Mouse (Mus musculus) ES-Bruce4 (cell line): Measurements from ENCODE around the gene Ceacam1. TPM values are rescaled to one million over a fixed set of nuclear protein-coding genes. Genes with fewer than 3 reads are reported as not detected.
"Not testable (repeated sequence)": the region's sequence is repeated elsewhere in the genome, so short reads cannot be mapped to it uniquely, and the experiment has no call there.

Experiments
- H3K27ac ChIP-seq: 2 replicates; pipeline ENCODE4 v1.5.1; 2012; ENCODE audit warnings: low read length, inconsistent platforms; ENCODE audit not compliant: insufficient read depth
- H3K27me3 ChIP-seq: 2 replicates; pipeline ENCODE4 v1.6.1; 2012; ENCODE audit warnings: mild to moderate bottlenecking, low read length, inconsistent platforms; ENCODE audit not compliant: control insufficient read depth, poor library complexity, insufficient read depth, severe bottlenecking
- H3K36me3 ChIP-seq: 2 replicates; pipeline ENCODE4 v1.6.1; 2012; ENCODE audit warnings: inconsistent platforms, mild to moderate bottlenecking, low read length, moderate library complexity; ENCODE audit not compliant: control insufficient read depth, poor library complexity, insufficient read depth, severe bottlenecking
- H3K4me1 ChIP-seq: one replicate; pipeline ENCODE4 v1.8.1; 2011; ENCODE audit warnings: low read length; ENCODE audit not compliant: control insufficient read depth, insufficient read depth
- H3K4me3 ChIP-seq: 2 replicates; pipeline ENCODE4 v1.5.1; 2011; ENCODE audit warnings: low read depth, mild to moderate bottlenecking, low read length
- H3K9ac ChIP-seq: 2 replicates; pipeline ENCODE4 v1.6.1; 2012; ENCODE audit warnings: low read depth, mild to moderate bottlenecking, inconsistent platforms; ENCODE audit not compliant: poor library complexity, severe bottlenecking
- H3K9me3 ChIP-seq: replicated peaks from 2 replicates; pipeline ENCODE4 v1.6.1; 2012; ENCODE audit warnings: mild to moderate bottlenecking, low read length, inconsistent platforms; ENCODE audit not compliant: control insufficient read depth, poor library complexity, insufficient read depth, severe bottlenecking
- CTCF ChIP-seq: IDR thresholded peaks from one replicate; pipeline ENCODE4 v1.8.1; 2011; ENCODE audit warnings: low read depth, low read length
- EP300 ChIP-seq: IDR thresholded peaks from 2 replicates; pipeline ENCODE4 v1.6.1; 2011; ENCODE audit warnings: low read depth, low read length; ENCODE audit not compliant: insufficient read depth
- POLR2A ChIP-seq: IDR thresholded peaks from one replicate; pipeline ENCODE4 v1.8.1; 2011; ENCODE audit warnings: low read length; ENCODE audit not compliant: insufficient read depth
- polyA plus RNA-seq: library from polyadenylated mRNA; stranded (reverse); fragments of >200 nt; gene quantifications from 2 replicates; pipeline ENCODE4 v1.2.4, GENCODE M21; 2011; ENCODE audit warnings: low read depth; ENCODE audit not compliant: missing spikeins, insufficient read depth, insufficient read length

Ceacam1 gene
- polyA plus RNA-seq, 1 experiment, result 1.5 TPM

- Histone ChIP-seq H3K9me3 (no peaks in the 10 kb centered on the region), H3K4me3 (no peak overlapping the region), H3K4me1 (no peaks in the 10 kb centered on the region), H3K9ac (no peak overlapping the region), H3K36me3 (no peaks in the 10 kb centered on the region), H3K27me3 (no peaks in the 10 kb centered on the region), H3K27ac (no peak overlapping the region)
- TF ChIP-seq POLR2A, result no peak
- TF ChIP-seq CTCF, result no peak
- no peak for TF ChIP-seq EP300
Observed at GRCm38 (mm10) chr7:25428321-25428720, 49.1 kb downstream of the Ceacam1 start.

- no peaks in the 10 kb centered on the region for H3K4me1 ChIP-seq
- no peak overlapping the region for H3K4me3 ChIP-seq
- TF ChIP-seq EP300, result no peak
- no peak for TF ChIP-seq POLR2A
- TF ChIP-seq CTCF, result no peak
- no peaks in the 10 kb centered on the region for H3K9me3 ChIP-seq
- no peaks in the 10 kb centered on the region for H3K27me3 ChIP-seq
- no peaks in the 10 kb centered on the region for H3K36me3 ChIP-seq
- no peak overlapping the region for H3K9ac ChIP-seq
- H3K27ac ChIP-seq, result no peak overlapping the region
Observed at GRCm38 (mm10) chr7:25427144-25427543, 50.3 kb downstream of the Ceacam1 start.

GRCm38 (mm10) chr7:25426380-25426779 lies 51.0 kb downstream of the Ceacam1 start:
- not testable (repeated sequence) for H3K36me3 ChIP-seq, H3K4me3 ChIP-seq, H3K4me1 ChIP-seq, H3K9me3 ChIP-seq, H3K27me3 ChIP-seq, H3K9ac ChIP-seq, H3K27ac ChIP-seq

- Histone ChIP-seq H3K36me3 (no peaks in the 10 kb centered on the region), H3K4me1 (no peaks in the 10 kb centered on the region), H3K27ac (no peak overlapping the region), H3K9me3 (no peaks in the 10 kb centered on the region), H3K27me3 (no peaks in the 10 kb centered on the region), H3K9ac (no peak overlapping the region), H3K4me3 (no peak overlapping the region)
- peak; percentile 51 for TF ChIP-seq CTCF
- no peak for TF ChIP-seq EP300
Observed at GRCm38 (mm10) chr7:25424429-25424828, 53.0 kb downstream of the Ceacam1 start.

DNA sequence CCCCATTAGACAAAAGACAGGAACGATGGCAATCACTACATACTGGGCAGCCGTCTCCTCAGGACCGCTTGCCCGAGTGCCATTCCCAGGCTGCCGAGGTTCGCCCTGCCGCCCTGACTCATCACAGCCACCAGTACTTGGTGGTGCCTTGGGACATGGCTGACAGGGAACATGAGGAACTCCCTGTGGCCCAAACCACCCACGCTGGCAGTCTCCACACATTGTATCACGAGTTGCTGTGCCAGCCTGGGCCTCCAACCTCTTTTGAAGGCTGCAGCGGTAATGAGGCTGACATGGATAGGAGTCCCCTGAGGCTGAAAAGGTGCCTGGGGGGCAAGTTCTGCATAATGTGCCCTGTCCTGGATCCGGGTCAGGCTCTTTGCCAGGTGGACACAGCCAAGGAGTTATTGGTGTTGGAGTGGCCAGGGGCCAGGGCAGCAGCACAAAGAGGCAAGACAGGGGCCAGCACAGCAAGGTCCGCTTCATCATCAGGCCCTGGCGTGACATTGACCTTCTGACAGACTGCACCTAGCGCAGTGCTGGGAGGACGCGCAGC lies 55.0 kb downstream of the Ceacam1 start:
- Histone ChIP-seq H3K9me3 (no peaks in the 10 kb centered on the region), H3K36me3 (no peaks in the 10 kb centered on the region), H3K4me1 (no peaks in the 10 kb centered on the region), H3K4me3 (peak overlapping the region; percentile 27), H3K27me3 (no peaks in the 10 kb centered on the region), H3K27ac (no peak overlapping the region), H3K9ac (peak overlapping the region; percentile 32)
- TF ChIP-seq POLR2A, result no peak
- TF ChIP-seq CTCF, result no peak
- TF ChIP-seq EP300, result no peak

DNA sequence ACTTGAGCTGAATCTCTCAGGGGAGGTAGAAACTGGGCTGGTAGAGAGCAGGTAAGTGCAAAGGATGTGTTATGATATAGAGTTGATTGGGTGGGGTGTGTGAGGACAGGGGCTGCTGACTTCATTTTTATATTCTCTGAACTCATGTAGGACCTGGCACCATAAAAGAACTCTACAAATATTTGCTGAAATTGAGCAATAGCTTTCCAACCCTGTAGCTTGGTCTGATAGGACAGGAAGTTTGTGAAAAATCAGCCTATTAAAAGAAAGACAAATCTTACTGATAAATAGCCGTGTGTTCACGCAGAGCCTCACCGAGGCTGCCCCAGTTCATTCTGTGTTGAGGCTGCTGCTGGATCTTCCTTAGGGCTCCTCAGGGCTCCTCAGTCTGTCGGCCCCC lies 57.5 kb downstream of the Ceacam1 start:
- Histone ChIP-seq H3K27ac (no peak overlapping the region), H3K9ac (no peak overlapping the region), H3K9me3 (no peaks in the 10 kb centered on the region), H3K4me3 (no peak overlapping the region), H3K36me3 (no peaks in the 10 kb centered on the region), H3K4me1 (no peaks in the 10 kb centered on the region), H3K27me3 (no peaks in the 10 kb centered on the region)
- no peak for TF ChIP-seq EP300
- no peak for TF ChIP-seq CTCF
- TF ChIP-seq POLR2A, result no peak
